Mouse (Mus musculus) spleen, adult 2 months (tissue): ENCODE data around the gene Creb3l1.

ENCODE experiments used
- CTCF ChIP-seq: fragments of 200-500 bp; IDR thresholded peaks from 2 replicates; pipeline ENCODE4 v1.5.1; 2011; ENCODE audit warnings: mild to moderate bottlenecking, inconsistent platforms; ENCODE audit not compliant: insufficient read depth, insufficient read length, insufficient replicate concordance; ENCODE audit errors: extremely low read depth
- POLR2A ChIP-seq: fragments of 200-500 bp; IDR thresholded peaks from 2 replicates; pipeline ENCODE4 v1.6.1; 2011; ENCODE audit warnings: low read depth, low read length, inconsistent platforms

- no peak for TF ChIP-seq CTCF
- TF ChIP-seq POLR2A: no peak
Observed at GRCm38 (mm10) chr2:91980830-91981229, 43.5 kb downstream of the Creb3l1 start.
